Mouse (Mus musculus): ENCODE data around the gene Dnajb12.

Gene Dnajb12

GRCm38 (mm10) chr10:59896211-59896610, 16.9 kb downstream of the Dnajb12 start:
- DNase-seq (ENCODE audit: low read depth, low spot score), result no peak

- DNase-seq (ENCODE audit: low read depth, low spot score), result no peak
These were observed 17.6 kb downstream of the Dnajb12 start for GRCm38 (mm10) chr10:59896911-59897331.

- DNase-seq (ENCODE audit: low read depth, low spot score), result peak; percentile 96
These were observed 18.2 kb downstream of the Dnajb12 start for GRCm38 (mm10) chr10:59897511-59897910.

- no peak for DNase-seq (ENCODE audit: low read depth, low spot score)
These were observed 18.9 kb downstream of the Dnajb12 start for GRCm38 (mm10) chr10:59898180-59898778.

GRCm38 (mm10) chr10:59898935-59899334, 19.6 kb downstream of the Dnajb12 start:
- no peak for DNase-seq (ENCODE audit: low read depth, low spot score)

- peak; percentile 96 for DNase-seq (ENCODE audit: low read depth, low spot score)
These were observed 20.2 kb downstream of the Dnajb12 start for GRCm38 (mm10) chr10:59899341-59900173.

- no peak for DNase-seq (ENCODE audit: low read depth, low spot score)
These were observed 20.7 kb downstream of the Dnajb12 start for GRCm38 (mm10) chr10:59900174-59900435.

- no peak for DNase-seq (ENCODE audit: low read depth, low spot score)
These were observed 21.6 kb downstream of the Dnajb12 start for GRCm38 (mm10) chr10:59900939-59901338.

GRCm38 (mm10) chr10:59901463-59901862, 22.1 kb downstream of the Dnajb12 start:
- no peak for DNase-seq (ENCODE audit: low read depth, low spot score)

GRCm38 (mm10) chr10:59901986-59902605, 22.7 kb downstream of the Dnajb12 start:
- no peak for DNase-seq (ENCODE audit: low read depth, low spot score)

GRCm38 (mm10) chr10:59902606-59902990, 23.2 kb downstream of the Dnajb12 start:
- DNase-seq (ENCODE audit: low read depth, low spot score), result no peak

GRCm38 (mm10) chr10:59903170-59903569, 23.8 kb downstream of the Dnajb12 start:
- no peak for DNase-seq (ENCODE audit: low read depth, low spot score)

GRCm38 (mm10) chr10:59907080-59907609, 27.8 kb downstream of the Dnajb12 start:
- DNase-seq (ENCODE audit: low read depth, low spot score), result no peak

GRCm38 (mm10) chr10:59907695-59908299, 28.4 kb downstream of the Dnajb12 start:
- DNase-seq (ENCODE audit: low read depth, low spot score), result no peak

GRCm38 (mm10) chr10:59908776-59909315, 29.5 kb downstream of the Dnajb12 start:
- no peak for DNase-seq (ENCODE audit: low read depth, low spot score)

GRCm38 (mm10) chr10:59909357-59909847, 30.0 kb downstream of the Dnajb12 start:
- no peak for DNase-seq (ENCODE audit: low read depth, low spot score)

GRCm38 (mm10) chr10:59911091-59911490, 31.7 kb downstream of the Dnajb12 start:
- no peak for DNase-seq (ENCODE audit: low read depth, low spot score)

GRCm38 (mm10) chr10:59911561-59912198, 32.3 kb downstream of the Dnajb12 start:
- no peak for DNase-seq (ENCODE audit: low read depth, low spot score)

- DNase-seq (ENCODE audit: low read depth, low spot score), result no peak
These were observed 36.0 kb downstream of the Dnajb12 start for GRCm38 (mm10) chr10:59915196-59915962.

- DNase-seq (ENCODE audit: low read depth, low spot score), result no peak
These were observed 36.8 kb downstream of the Dnajb12 start for GRCm38 (mm10) chr10:59916159-59916558.

All from telencephalon, adult 2 months (tissue).